Mouse (Mus musculus): Measurements from ENCODE around the gene Bcat2. TPM values are rescaled to one million over a fixed set of nuclear protein-coding genes. Genes with fewer than 3 reads are reported as not detected.

Gene Bcat2
- total and polyA plus RNA-seq, 2 experiments: 14.7 to 54.5 TPM

DNA sequence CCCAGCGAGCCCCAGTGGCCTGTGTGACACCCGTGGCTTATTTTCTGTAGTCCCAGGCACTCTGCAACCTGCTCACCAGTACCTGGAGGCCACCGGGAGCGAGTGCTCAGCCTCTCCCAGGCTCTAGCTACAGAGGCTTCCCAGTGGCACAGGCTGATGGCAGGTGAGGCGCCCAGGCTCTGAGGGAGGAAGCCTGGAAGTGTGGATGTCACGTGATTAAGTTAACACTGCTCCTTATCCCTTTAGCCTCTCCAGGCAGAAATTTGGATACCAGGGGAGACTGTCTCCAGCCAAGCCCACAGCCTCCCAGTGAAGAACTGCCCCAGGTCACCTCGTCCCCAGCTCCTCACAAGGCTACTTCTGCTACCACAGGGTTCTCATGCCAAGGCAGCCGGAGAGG is 16.4 kb upstream of the Bcat2 start:
- peaks cover 8% of the 10 kb centered on the region for H3K4me1 ChIP-seq (ENCODE audit: control insufficient read depth, insufficient read depth, low read length)
- H3K27ac ChIP-seq (replicated peaks; ENCODE audit: insufficient read depth, low read depth, low read length): peak overlapping the region; percentile 64
- 78% methylated on average over 8 of the region's 8 CpGs for WGBS
- H3K79me2 ChIP-seq (ENCODE audit: control insufficient read depth, insufficient read depth, low read length): no peaks in the 10 kb centered on the region
- peak overlapping the region; percentile 23 for H3K9ac ChIP-seq (ENCODE audit: low read depth, low read length)
- H3K27me3 ChIP-seq (ENCODE audit: control insufficient read depth, insufficient read depth, low read length): no peaks in the 10 kb centered on the region
- peak; percentile 49 for DNase-seq (ENCODE audit: extremely low read depth, low read depth, low spot score)
- no peak overlapping the region for H3K4me3 ChIP-seq (ENCODE audit: insufficient read depth, low read depth, low read length)
- no peak for TF ChIP-seq POLR2A (IDR thresholded peaks at IDR 0.05; ENCODE audit: extremely low read depth, insufficient read depth, low read length)
- TF ChIP-seq CTCF (IDR thresholded peaks at IDR 0.05; ENCODE audit: low read depth, low read length): no peak
- H3K36me3 ChIP-seq (ENCODE audit: control insufficient read depth, insufficient read depth, low read length): no peaks in the 10 kb centered on the region

DNA sequence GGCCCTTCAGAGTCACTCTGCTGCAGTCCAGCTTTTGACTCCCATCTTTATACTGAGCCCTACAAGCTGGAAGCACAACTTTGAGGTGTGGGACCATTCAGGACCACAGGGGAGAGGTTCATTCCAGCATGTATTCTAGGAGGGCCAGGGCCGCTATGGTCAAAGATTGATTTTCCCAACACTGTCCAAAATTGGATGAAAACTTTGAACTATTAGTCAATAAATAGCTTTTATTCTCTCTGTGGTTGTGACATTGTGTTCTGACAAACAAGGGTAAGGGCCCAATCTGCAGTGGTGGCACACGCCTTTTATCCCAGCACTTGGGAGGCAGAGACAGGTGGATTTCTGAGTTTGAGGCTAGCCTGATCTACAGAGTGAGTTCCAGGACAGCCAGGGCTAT is 16.0 kb upstream of the Bcat2 start:
- peak overlapping the region; percentile 64 for H3K27ac ChIP-seq (replicated peaks; ENCODE audit: insufficient read depth, low read depth, low read length)
- peak overlapping the region; percentile 23; the same call in 1 of the 2 replicates for H3K9ac ChIP-seq (ENCODE audit: low read depth, low read length)
- WGBS: 23% methylated on average over 2 of the region's 2 CpGs
- no peaks in the 10 kb centered on the region for H3K27me3 ChIP-seq (ENCODE audit: control insufficient read depth, insufficient read depth, low read length)
- no peak overlapping the region for H3K4me3 ChIP-seq (ENCODE audit: insufficient read depth, low read depth, low read length)
- peaks cover 8% of the 10 kb centered on the region for H3K4me1 ChIP-seq (ENCODE audit: control insufficient read depth, insufficient read depth, low read length)
- DNase-seq (ENCODE audit: extremely low read depth, low read depth, low spot score): peak; percentile 89
- no peak for TF ChIP-seq CTCF (IDR thresholded peaks at IDR 0.05; ENCODE audit: low read depth, low read length)
- no peak for TF ChIP-seq POLR2A (IDR thresholded peaks at IDR 0.05; ENCODE audit: extremely low read depth, insufficient read depth, low read length)
- no peaks in the 10 kb centered on the region for H3K79me2 ChIP-seq (ENCODE audit: control insufficient read depth, insufficient read depth, low read length)
- H3K36me3 ChIP-seq (ENCODE audit: control insufficient read depth, insufficient read depth, low read length): no peaks in the 10 kb centered on the region

GRCm38 (mm10) chr7:45554744-45555143 is 15.2 kb upstream of the Bcat2 start, which contains the start of gene Hsd17b14:
Gene Hsd17b14, plus strand, starts transcription at chr7:45554893.
- no peak for DNase-seq (ENCODE audit: extremely low read depth, low read depth, low spot score)
- 65% methylated on average over 8 of the region's 8 CpGs for WGBS
- H3K9ac ChIP-seq (ENCODE audit: low read depth, low read length): peak within 1 kb of the TSS; percentile 23
- H3K27me3 ChIP-seq (ENCODE audit: control insufficient read depth, insufficient read depth, low read length): no peaks in the 10 kb centered on the region
- peaks cover 8% of the 10 kb centered on the region for H3K4me1 ChIP-seq (ENCODE audit: control insufficient read depth, insufficient read depth, low read length)
- no peak within 1 kb of the TSS for H3K4me3 ChIP-seq (ENCODE audit: insufficient read depth, low read depth, low read length)
- no peaks in the 10 kb centered on the region for H3K79me2 ChIP-seq (ENCODE audit: control insufficient read depth, insufficient read depth, low read length)
- H3K27ac ChIP-seq (replicated peaks; ENCODE audit: insufficient read depth, low read depth, low read length): peak within 1 kb of the TSS; percentile 64
- no peaks in the 10 kb centered on the region for H3K36me3 ChIP-seq (ENCODE audit: control insufficient read depth, insufficient read depth, low read length)
- no peak for TF ChIP-seq CTCF (IDR thresholded peaks at IDR 0.05; ENCODE audit: low read depth, low read length)
- no peak for TF ChIP-seq POLR2A (IDR thresholded peaks at IDR 0.05; ENCODE audit: extremely low read depth, insufficient read depth, low read length)

- peaks cover 8% of the 10 kb centered on the region for H3K4me1 ChIP-seq (ENCODE audit: control insufficient read depth, insufficient read depth, low read length)
- TF ChIP-seq CTCF (IDR thresholded peaks at IDR 0.05; ENCODE audit: low read depth, low read length): peak; percentile 91
- TF ChIP-seq POLR2A (IDR thresholded peaks at IDR 0.05; ENCODE audit: extremely low read depth, insufficient read depth, low read length): no peak
- DNase-seq (ENCODE audit: extremely low read depth, low read depth, low spot score): peak; percentile 69
- 28% methylated on average over 8 of the region's 8 CpGs for WGBS
- no peak overlapping the region for H3K9ac ChIP-seq (ENCODE audit: low read depth, low read length)
- H3K79me2 ChIP-seq (ENCODE audit: control insufficient read depth, insufficient read depth, low read length): no peaks in the 10 kb centered on the region
- H3K27me3 ChIP-seq (ENCODE audit: control insufficient read depth, insufficient read depth, low read length): no peaks in the 10 kb centered on the region
- H3K27ac ChIP-seq (replicated peaks; ENCODE audit: insufficient read depth, low read depth, low read length): no peak overlapping the region
- no peaks in the 10 kb centered on the region for H3K36me3 ChIP-seq (ENCODE audit: control insufficient read depth, insufficient read depth, low read length)
- H3K4me3 ChIP-seq (ENCODE audit: insufficient read depth, low read depth, low read length): no peak overlapping the region
Observed at GRCm38 (mm10) chr7:45555787-45556186, 14.2 kb upstream of the Bcat2 start.

DNA sequence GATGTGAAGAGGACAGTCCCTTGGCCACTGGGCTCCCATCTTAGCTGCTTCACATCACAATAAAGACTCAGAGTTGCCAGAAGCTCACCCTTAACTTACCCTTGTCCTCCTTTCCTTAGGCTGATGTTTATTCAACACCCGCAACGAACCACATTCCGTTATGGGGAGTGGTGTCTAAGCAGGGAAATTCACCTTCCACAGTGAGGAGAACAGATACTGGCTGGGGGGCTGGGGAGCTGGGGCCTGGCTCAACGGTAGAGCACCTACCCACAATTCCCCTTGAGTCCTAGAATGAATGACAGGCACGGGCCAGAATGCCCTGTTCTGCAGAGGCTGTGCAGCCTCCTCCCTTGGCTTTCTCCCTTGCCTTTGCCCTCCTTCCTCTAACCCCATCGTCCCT is 11.0 kb upstream of the Bcat2 start:
- Histone ChIP-seq H3K4me3 (ENCODE audit: insufficient read depth, low read depth, low read length) (no peak overlapping the region), H3K27ac (replicated peaks; ENCODE audit: insufficient read depth, low read depth, low read length) (no peak overlapping the region), H3K79me2 (ENCODE audit: control insufficient read depth, insufficient read depth, low read length) (no peaks in the 10 kb centered on the region), H3K9ac (ENCODE audit: low read depth, low read length) (no peak overlapping the region), H3K27me3 (ENCODE audit: control insufficient read depth, insufficient read depth, low read length) (no peaks in the 10 kb centered on the region), H3K36me3 (ENCODE audit: control insufficient read depth, insufficient read depth, low read length) (no peaks in the 10 kb centered on the region), H3K4me1 (ENCODE audit: control insufficient read depth, insufficient read depth, low read length) (peaks cover 3% of the 10 kb centered on the region)
- 64% methylated on average over 6 of the region's 6 CpGs for WGBS
- DNase-seq (ENCODE audit: extremely low read depth, low read depth, low spot score): no peak
- no peak for TF ChIP-seq POLR2A (IDR thresholded peaks at IDR 0.05; ENCODE audit: extremely low read depth, insufficient read depth, low read length)
- no peak for TF ChIP-seq CTCF (IDR thresholded peaks at IDR 0.05; ENCODE audit: low read depth, low read length)

DNA sequence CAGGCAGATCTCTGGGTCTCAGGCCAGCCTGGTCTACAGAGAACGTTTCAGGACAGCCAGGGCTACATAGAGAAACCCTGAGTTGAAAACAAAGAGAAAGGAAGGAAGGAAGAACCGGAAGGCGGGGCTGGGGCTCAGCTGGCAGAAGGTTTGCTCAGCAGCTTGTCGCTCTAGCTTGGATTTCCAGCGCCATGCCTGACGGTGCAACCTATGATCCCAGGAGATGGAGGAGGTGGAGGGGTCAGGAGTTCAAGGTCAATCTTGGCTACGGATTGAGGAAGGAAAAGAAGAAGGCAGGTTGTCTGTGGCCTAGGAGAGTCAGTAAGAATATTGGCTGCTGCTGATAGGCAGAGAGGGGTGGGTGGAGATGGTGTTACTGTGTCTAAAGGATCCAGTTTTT is 9.7 kb upstream of the Bcat2 start:
- H3K27ac ChIP-seq (replicated peaks; ENCODE audit: insufficient read depth, low read depth, low read length): no peak overlapping the region
- TF ChIP-seq CTCF (IDR thresholded peaks at IDR 0.05; ENCODE audit: low read depth, low read length) (no peak), POLR2A (IDR thresholded peaks at IDR 0.05; ENCODE audit: extremely low read depth, insufficient read depth, low read length) (no peak)
- 55% methylated on average over 7 of the region's 7 CpGs for WGBS
- no peak for DNase-seq (ENCODE audit: extremely low read depth, low read depth, low spot score)
- H3K79me2 ChIP-seq (ENCODE audit: control insufficient read depth, insufficient read depth, low read length): no peaks in the 10 kb centered on the region
- H3K9ac ChIP-seq (ENCODE audit: low read depth, low read length): no peak overlapping the region
- H3K4me3 ChIP-seq (ENCODE audit: insufficient read depth, low read depth, low read length): no peak overlapping the region
- H3K36me3 ChIP-seq (ENCODE audit: control insufficient read depth, insufficient read depth, low read length): no peaks in the 10 kb centered on the region
- H3K4me1 ChIP-seq (ENCODE audit: control insufficient read depth, insufficient read depth, low read length): no peaks in the 10 kb centered on the region
- no peaks in the 10 kb centered on the region for H3K27me3 ChIP-seq (ENCODE audit: control insufficient read depth, insufficient read depth, low read length)

Measured in liver, adult 2 months (tissue).